In genomic region chr13:26720917-26721316, GRCm38 (mm10) we compare ENCODE assay signal across 31 mouse cellular contexts. TPM values are rescaled to one million over a fixed set of nuclear protein-coding genes. Genes with fewer than 3 reads are reported as not detected.
"Had no signal": no experiment of that assay in that cellular context is flagged by ENCODE, and none has a peak within 500 bp of the region (broad histone marks: within the 10 kb centered on the region; RNA-seq: fewer than 3 reads in every experiment).

No protein-coding gene starts in this region.

- H3K9me3 ChIP-seq: midbrain, embryonic 12.5 days; neural tube, embryonic 13.5 days had no signal

- DNase-seq: kidney, adult 18-20 months; kidney, adult 9 months; kidney, postnatal 14 days; kidney, postnatal 4 days; layer of hippocampus, postnatal 36 days; right cerebral cortex, adult 18-20 months; right cerebral cortex, postnatal 14 days; right cerebral cortex, postnatal 4 days; thymus, adult 18-20 months; thymus, postnatal 14 days; thymus, postnatal 4 days had no signal

- H3K4me3 ChIP-seq: layer of hippocampus, adult 2 months; left cerebral cortex, adult 2 months; midbrain, embryonic 12.5 days; myocyte; neural tube, embryonic 13.5 days had no signal

- H3K4me1 ChIP-seq: neural tube, embryonic 13.5 days had no signal

- ATAC-seq: midbrain, embryonic 16.5 days had no signal

- H3K27ac ChIP-seq: layer of hippocampus, adult 2 months; left cerebral cortex, adult 2 months; liver, embryonic 14.5 days; macrophage; neural tube, embryonic 13.5 days had no signal

- H3K27me3 ChIP-seq: midbrain, embryonic 12.5 days; neural tube, embryonic 13.5 days had no signal

- H3K4me2 ChIP-seq: liver, embryonic 11.5 days; midbrain, embryonic 12.5 days; neural tube, embryonic 13.5 days had no signal

- H3K36me3 ChIP-seq: midbrain, embryonic 12.5 days; neural tube, embryonic 13.5 days had no signal

- H3K9ac ChIP-seq: liver, embryonic 14.5 days; midbrain, embryonic 12.5 days; neural tube, embryonic 13.5 days had no signal

RNA-seq across cellular contexts. Expression of gene Hdgfl1, which starts 49.0 kb away (rescaled TPM):
- total RNA-seq: layer of hippocampus, adult 2 months; layer of hippocampus, postnatal 10 days; layer of hippocampus, postnatal 36 days; left cerebral cortex, adult 2 months; left cerebral cortex, postnatal 10 days; left cerebral cortex, postnatal 36 days; megakaryocyte, adult 5-6 weeks; monocyte, adult 5-6 weeks; neutrophil, adult 5-6 weeks had no signal
- polyA plus RNA-seq: kidney, embryonic 16.5 days; limb, embryonic 11.5 days; limb, embryonic 14.5 days; liver, embryonic 11.5 days; liver, embryonic 14.5 days; lung, embryonic 16.5 days; macrophage; midbrain, embryonic 12.5 days; midbrain, embryonic 16.5 days; myocyte; neural tube, embryonic 13.5 days; stomach, embryonic 14.5 days had no signal
